Mouse (Mus musculus): Measurements from ENCODE around the gene Prkd3. TPM values are rescaled to one million over a fixed set of nuclear protein-coding genes. Genes with fewer than 3 reads are reported as not detected.

Gene Prkd3
- polyA plus RNA-seq, 2 experiments = 38.5 to 43.2 TPM

GRCm38 (mm10) chr17:79020984-79021335 is 344 bp upstream of the Prkd3 start:
- Histone ChIP-seq H3K9me3 (ENCODE audit: control insufficient read depth, low read length) (no peaks in the 10 kb centered on the region), H3K4me1 (ENCODE audit: control insufficient read depth, insufficient read depth, low read length) (peaks cover 21% of the 10 kb centered on the region), H3K4me2 (replicated peaks; ENCODE audit: low read depth, low read length, severe bottlenecking) (peak overlapping the region; percentile 78), H3K27ac (replicated peaks; ENCODE audit: low read depth, low read length) (peak overlapping the region; percentile 96), H3K27me3 (ENCODE audit: control insufficient read depth, insufficient read depth, low read length) (no peaks in the 10 kb centered on the region), H3K4me3 (replicated peaks; ENCODE audit: low read length) (peak overlapping the region; percentile 62), H3K36me3 (ENCODE audit: control insufficient read depth, insufficient read depth, low read length) (no peaks in the 10 kb centered on the region), H3K9ac (ENCODE audit: low read depth, low read length, severe bottlenecking) (peak overlapping the region; percentile 90)
- no peak for TF ChIP-seq POLR2A (IDR thresholded peaks at IDR 0.05; ENCODE audit: borderline replicate concordance, extremely low read depth, insufficient read depth, insufficient read length)
- 2% methylated on average over 23 of the region's 24 CpGs for WGBS
- ATAC-seq (ENCODE audit: low FRiP score, low read depth) (peak; percentile 18), DNase-seq (ENCODE audit: low spot score) (no peak)

- Histone ChIP-seq H3K27me3 (ENCODE audit: control insufficient read depth, insufficient read depth, low read length) (no peaks in the 10 kb centered on the region), H3K9ac (ENCODE audit: low read depth, low read length, severe bottlenecking) (peak overlapping the region; percentile 90), H3K4me1 (ENCODE audit: control insufficient read depth, insufficient read depth, low read length) (peaks cover 21% of the 10 kb centered on the region), H3K36me3 (ENCODE audit: control insufficient read depth, insufficient read depth, low read length) (no peaks in the 10 kb centered on the region), H3K27ac (replicated peaks; ENCODE audit: low read depth, low read length) (peak overlapping the region; percentile 96), H3K4me3 (replicated peaks; ENCODE audit: low read length) (peak overlapping the region; percentile 62), H3K4me2 (replicated peaks; ENCODE audit: low read depth, low read length, severe bottlenecking) (peak overlapping the region; percentile 78), H3K9me3 (ENCODE audit: control insufficient read depth, low read length) (no peaks in the 10 kb centered on the region)
- WGBS = under 1% methylated on average over 18 of the region's 18 CpGs
- DNase-seq (ENCODE audit: low spot score) = peak; percentile 21
- no peak for ATAC-seq (ENCODE audit: low FRiP score, low read depth)
- TF ChIP-seq POLR2A (IDR thresholded peaks at IDR 0.05; ENCODE audit: borderline replicate concordance, extremely low read depth, insufficient read depth, insufficient read length) = no peak
These were observed 849 bp downstream of the Prkd3 start for GRCm38 (mm10) chr17:79019726-79020207.

DNA sequence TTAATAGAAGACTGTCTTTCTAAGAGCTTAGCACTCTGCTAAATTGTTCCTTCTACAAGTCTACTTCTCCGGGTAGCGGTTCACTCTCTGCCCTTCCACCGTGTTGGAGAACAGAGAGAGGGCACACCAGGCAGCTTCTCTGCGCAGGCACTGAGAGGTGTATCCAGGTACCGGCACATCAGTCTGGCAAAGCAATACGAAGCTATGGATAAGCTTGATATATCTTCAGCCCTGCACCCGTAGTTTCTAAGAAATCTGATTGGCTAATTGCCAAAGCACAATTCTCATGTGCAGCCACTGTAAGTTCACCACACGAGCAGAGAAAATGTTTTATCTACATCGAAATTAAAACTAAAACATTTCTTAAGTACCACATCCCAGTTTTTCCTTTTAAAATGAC is 2.2 kb downstream of the Prkd3 start:
- Histone ChIP-seq H3K4me3 (replicated peaks; ENCODE audit: low read length) (0 out of 2 replicates have a peak overlapping the region, but pooled peaks have one; percentile 62), H3K4me1 (ENCODE audit: control insufficient read depth, insufficient read depth, low read length) (peaks cover 21% of the 10 kb centered on the region), H3K27ac (replicated peaks; ENCODE audit: low read depth, low read length) (no peak overlapping the region), H3K36me3 (ENCODE audit: control insufficient read depth, insufficient read depth, low read length) (no peaks in the 10 kb centered on the region), H3K9ac (ENCODE audit: low read depth, low read length, severe bottlenecking) (0 out of 2 replicates have a peak overlapping the region, but pooled peaks have one; percentile 16), H3K9me3 (ENCODE audit: control insufficient read depth, low read length) (no peaks in the 10 kb centered on the region), H3K4me2 (replicated peaks; ENCODE audit: low read depth, low read length, severe bottlenecking) (peak overlapping the region; percentile 78), H3K27me3 (ENCODE audit: control insufficient read depth, insufficient read depth, low read length) (no peaks in the 10 kb centered on the region)
- ATAC-seq (ENCODE audit: low FRiP score, low read depth) (no peak), DNase-seq (ENCODE audit: low spot score) (no peak)
- WGBS = 47% methylated on average over 9 of the region's 9 CpGs
- TF ChIP-seq POLR2A (IDR thresholded peaks at IDR 0.05; ENCODE audit: borderline replicate concordance, extremely low read depth, insufficient read depth, insufficient read length) = no peak

DNA sequence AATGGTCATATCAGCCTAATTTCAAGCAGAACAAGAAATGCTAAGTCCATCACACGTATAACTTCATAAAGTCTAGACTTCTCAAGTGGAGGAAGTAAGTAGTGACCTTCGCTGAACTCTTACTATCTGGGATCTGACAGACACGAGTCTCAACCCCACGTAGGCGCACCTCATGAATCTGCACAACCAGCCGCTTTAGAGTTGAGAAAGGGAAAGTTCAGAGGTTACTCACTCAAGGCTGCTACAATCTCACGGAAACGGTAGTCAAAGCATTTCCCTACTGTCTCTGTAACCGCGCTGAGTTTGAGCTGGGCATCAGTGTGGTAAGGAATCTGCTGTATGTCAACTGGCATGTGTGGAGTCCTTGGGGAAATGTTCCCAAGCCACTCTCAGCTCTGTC is 4.8 kb downstream of the Prkd3 start:
- Histone ChIP-seq H3K27me3 (ENCODE audit: control insufficient read depth, insufficient read depth, low read length) (no peaks in the 10 kb centered on the region), H3K9ac (ENCODE audit: low read depth, low read length, severe bottlenecking) (no peak overlapping the region), H3K36me3 (ENCODE audit: control insufficient read depth, insufficient read depth, low read length) (peaks cover 23% of the 10 kb centered on the region), H3K27ac (replicated peaks; ENCODE audit: low read depth, low read length) (no peak overlapping the region), H3K4me3 (replicated peaks; ENCODE audit: low read length) (no peak overlapping the region), H3K4me2 (replicated peaks; ENCODE audit: low read depth, low read length, severe bottlenecking) (no peak overlapping the region), H3K9me3 (ENCODE audit: control insufficient read depth, low read length) (no peaks in the 10 kb centered on the region), H3K4me1 (ENCODE audit: control insufficient read depth, insufficient read depth, low read length) (peaks cover 18% of the 10 kb centered on the region)
- ATAC-seq (ENCODE audit: low FRiP score, low read depth) = no peak
- no peak for DNase-seq (ENCODE audit: low spot score)
- TF ChIP-seq POLR2A (IDR thresholded peaks at IDR 0.05; ENCODE audit: borderline replicate concordance, extremely low read depth, insufficient read depth, insufficient read length) = no peak
- whole genome bisulfite sequencing = 79% methylated on average over 10 of the region's 10 CpGs

DNA sequence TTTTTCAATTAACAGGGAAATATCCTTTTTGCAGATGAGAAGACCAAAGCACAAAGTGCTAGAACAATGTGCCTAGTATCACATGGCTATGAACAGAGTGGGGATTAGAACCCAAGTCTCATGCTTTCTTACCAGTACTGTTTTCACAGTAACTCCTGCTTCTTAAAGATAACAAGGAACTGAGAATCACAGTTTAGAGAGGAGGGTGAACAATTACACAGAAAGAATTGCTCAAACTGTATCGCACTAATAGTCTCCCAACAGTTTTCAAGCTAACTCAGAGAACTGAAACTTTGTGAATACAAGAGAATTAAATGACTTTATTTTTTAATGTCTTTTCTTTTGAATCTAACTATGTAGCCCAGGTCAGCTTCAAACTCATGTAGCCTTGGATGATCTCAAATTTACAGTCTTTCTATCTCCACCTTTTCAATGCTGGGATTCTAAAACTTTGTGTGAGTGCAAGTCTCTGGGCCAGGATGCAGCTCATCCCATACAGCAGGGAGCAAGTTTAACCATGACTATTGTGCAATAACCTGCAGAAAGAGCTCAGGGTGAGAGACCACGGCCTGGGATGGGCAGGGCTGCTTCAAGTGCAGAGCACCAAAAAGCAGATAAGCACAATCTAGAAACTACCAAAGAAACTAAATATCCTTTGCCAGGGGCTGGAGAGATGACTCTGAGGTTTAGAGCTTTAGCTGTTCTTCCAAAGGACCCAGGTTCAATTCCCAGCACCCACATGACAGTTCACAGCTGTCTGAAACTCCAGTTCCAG is 5.5 kb downstream of the Prkd3 start:
- H3K4me2 ChIP-seq (replicated peaks; ENCODE audit: low read depth, low read length, severe bottlenecking) = no peak overlapping the region
- ATAC-seq (ENCODE audit: low FRiP score, low read depth) (no peak), DNase-seq (ENCODE audit: low spot score) (no peak)
- H3K9ac ChIP-seq (ENCODE audit: low read depth, low read length, severe bottlenecking) = no peak overlapping the region
- no peak for TF ChIP-seq POLR2A (IDR thresholded peaks at IDR 0.05; ENCODE audit: borderline replicate concordance, extremely low read depth, insufficient read depth, insufficient read length)
- no peaks in the 10 kb centered on the region for H3K27me3 ChIP-seq (ENCODE audit: control insufficient read depth, insufficient read depth, low read length)
- H3K4me3 ChIP-seq (replicated peaks; ENCODE audit: low read length) = no peak overlapping the region
- H3K36me3 ChIP-seq (ENCODE audit: control insufficient read depth, insufficient read depth, low read length) = peaks cover 24% of the 10 kb centered on the region
- peaks cover 18% of the 10 kb centered on the region for H3K4me1 ChIP-seq (ENCODE audit: control insufficient read depth, insufficient read depth, low read length)
- H3K27ac ChIP-seq (replicated peaks; ENCODE audit: low read depth, low read length) = no peak overlapping the region
- no peaks in the 10 kb centered on the region for H3K9me3 ChIP-seq (ENCODE audit: control insufficient read depth, low read length)
- 85% methylated on average over 2 of the region's 2 CpGs for WGBS

All from limb, embryonic 14.5 days (tissue).